Mouse (Mus musculus): ENCODE data around the gene Ppp1r17. TPM values are rescaled to one million over a fixed set of nuclear protein-coding genes. Genes with fewer than 3 reads are reported as not detected.

Gene Ppp1r17
- total RNA-seq, 2 experiments from 2014 or later: not detected

Other genes starting within 250 kb of the Ppp1r17 start
- gene Itprid1, start 180.6 kb upstream of the Ppp1r17 start, total RNA-seq (2021): under 1 TPM in 1 of 2 experiments, not detected in 1; 0.13 TPM

All from heart, adult 18-20 months (tissue).